Mouse (Mus musculus) T-helper 1 cell (primary cell): ENCODE measurements around the gene Zfp266.
"Not testable (repeated sequence)": the region's sequence is repeated elsewhere in the genome, so short reads cannot be mapped to it uniquely, and the experiment has no call there.

Experiments used
- in situ Hi-C: fragments of 300-600 bp; cut with MboI, MseI; formaldehyde crosslinking; loops from one replicate; pipeline ENCODE4 v1.15.1; 2025; ENCODE audit warnings: high pct_unique_total_duplicates

Zfp266 gene

GRCm38 (mm10) chr9:20521306-20521957, at the start of gene Zfp266:
Zfp266 (minus strand) TSS chr9:20521417.
- in situ Hi-C loops: no loop called here

GRCm38 (mm10) chr9:20565326-20566030, 44.3 kb upstream of the Zfp266 start:
- in situ Hi-C loops: not testable (repeated sequence)

GRCm38 (mm10) chr9:20562177-20562576, 41.0 kb upstream of the Zfp266 start:
- in situ Hi-C loops: no loop called here

DNA sequence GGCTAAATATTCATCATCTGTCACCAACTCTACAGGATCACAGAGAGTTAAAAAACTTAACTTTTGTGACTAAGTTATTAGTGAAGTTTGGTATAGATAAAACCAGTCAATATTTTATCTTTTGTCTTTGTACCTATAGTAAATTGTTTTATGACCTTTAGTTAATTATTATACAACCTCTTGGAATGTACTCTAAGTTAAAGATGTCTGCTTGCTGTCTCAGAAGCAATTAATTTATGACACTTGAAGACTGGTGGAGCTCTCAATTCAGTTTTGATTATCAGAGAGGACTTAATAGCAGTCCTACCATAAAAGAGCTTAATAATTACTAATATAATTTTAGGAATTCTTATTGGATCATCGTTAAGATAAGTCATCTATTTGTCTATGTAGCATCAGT, 31.5 kb upstream of the Zfp266 start:
- in situ Hi-C loops: no loop called here

- in situ Hi-C loops: no loop called here
Measured at GRCm38 (mm10) chr9:20551781-20552275, 30.6 kb upstream of the Zfp266 start.

DNA sequence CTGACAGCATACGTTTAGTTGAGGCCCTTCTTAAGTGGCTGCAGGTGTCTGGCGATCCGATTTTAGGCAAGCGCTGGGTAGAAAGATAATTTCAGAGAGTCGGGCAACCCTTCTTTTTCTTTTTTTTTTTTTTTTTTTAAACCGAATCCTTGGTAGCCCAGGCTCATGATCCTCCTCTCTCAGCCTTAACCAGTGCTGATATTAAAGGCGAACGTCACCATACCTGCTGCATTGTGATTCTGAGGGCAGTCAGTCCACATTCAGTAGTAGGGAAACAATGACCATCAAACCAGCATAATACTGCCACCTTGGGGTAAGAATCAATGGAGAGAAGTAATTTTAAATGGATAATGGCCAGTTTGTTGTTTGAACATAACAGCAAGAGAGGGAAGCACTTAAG, 23.9 kb upstream of the Zfp266 start:
- in situ Hi-C loops: no loop called here

GRCm38 (mm10) chr9:20544070-20544821, 23.0 kb upstream of the Zfp266 start:
- in situ Hi-C loops: no loop called here

DNA sequence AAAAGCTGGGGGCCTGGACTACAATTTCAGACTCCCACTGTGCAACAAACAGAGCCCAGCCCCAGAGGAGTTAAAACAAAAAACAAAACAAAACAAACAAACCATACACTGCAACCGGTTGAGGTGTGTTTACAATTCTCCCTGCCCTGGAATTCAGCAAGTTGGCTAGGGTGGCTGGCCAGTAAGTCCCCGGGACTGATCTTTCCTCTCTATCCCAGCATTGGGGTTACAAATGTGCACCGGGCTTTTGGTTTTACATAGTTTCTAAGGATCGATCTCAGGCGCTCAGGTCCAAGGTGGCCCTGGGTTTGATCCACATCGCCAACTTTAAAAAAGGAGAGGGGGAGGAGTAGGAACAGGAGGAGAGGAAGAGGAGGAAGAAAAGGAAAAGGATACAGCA, 22.3 kb upstream of the Zfp266 start:
- in situ Hi-C loops: no loop called here

- in situ Hi-C loops: no loop called here
Measured at GRCm38 (mm10) chr9:20536598-20536997, 15.4 kb upstream of the Zfp266 start.

DNA sequence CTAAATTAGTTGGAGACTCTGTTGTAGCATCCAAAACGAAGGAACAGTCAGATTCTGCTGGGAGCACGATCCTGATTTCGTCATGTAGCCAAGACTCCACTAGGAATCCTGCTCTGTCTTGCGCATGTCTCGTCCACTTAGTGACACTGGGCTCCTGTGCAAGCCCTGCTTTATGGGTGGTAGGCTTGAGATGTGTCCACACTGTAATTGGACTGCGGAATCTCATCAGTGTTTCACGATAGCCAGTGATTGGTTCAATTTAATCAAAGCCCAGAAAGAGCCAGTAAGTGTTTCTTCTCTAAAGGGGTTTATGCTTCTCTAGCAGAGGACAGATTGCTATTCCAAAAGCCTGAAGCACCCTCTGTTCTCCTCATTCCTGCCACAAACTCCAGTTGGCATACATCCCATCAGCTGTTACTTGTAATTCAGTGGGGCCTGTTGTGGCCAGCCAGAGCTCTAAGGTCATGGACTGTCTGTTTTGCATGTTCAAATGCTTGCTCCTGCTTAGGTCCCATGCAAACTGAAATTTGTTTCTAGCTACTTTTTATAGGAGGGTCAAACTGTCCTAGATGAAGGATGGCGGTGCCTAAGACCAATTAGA, 13.2 kb upstream of the Zfp266 start:
- in situ Hi-C loops: no loop called here

DNA sequence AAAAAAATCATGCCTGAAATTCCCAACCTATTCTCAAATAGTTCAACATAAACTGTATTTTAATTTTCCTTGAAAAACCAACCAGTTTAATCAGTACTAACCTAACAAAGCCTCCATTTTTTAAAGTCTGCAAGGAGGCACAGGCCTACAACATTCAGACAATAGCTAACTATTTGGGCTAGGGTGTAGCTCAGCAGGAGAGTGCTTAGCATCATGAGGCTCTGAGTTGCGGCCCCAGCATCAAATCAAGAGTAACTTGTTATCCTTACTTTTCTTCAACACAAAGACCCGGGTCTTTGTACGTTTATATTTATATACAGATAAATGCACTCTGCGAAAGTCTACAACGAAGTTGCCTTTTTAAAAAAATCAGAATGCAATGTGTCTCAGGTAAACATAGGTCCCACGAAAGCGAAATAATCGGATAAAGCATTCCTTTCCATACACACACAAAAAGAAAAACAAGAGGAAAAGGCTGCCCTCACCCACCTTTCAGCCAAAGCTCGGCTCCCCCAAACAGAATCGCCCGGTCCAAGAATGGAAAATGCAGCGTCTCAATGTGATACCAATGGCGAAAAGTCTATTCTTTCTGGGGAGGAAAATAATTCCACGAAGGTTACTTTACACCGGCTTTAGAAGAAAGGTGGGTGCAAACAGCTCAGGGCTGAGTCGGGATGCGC, 546 bp downstream of the Zfp266 start:
- in situ Hi-C loops: no loop called here

GRCm38 (mm10) chr9:20519949-20520348, 1.3 kb downstream of the Zfp266 start:
- in situ Hi-C loops: no loop called here

- in situ Hi-C loops: no loop called here
Measured at GRCm38 (mm10) chr9:20518708-20519107, 2.5 kb downstream of the Zfp266 start.

GRCm38 (mm10) chr9:20517727-20518126, 3.5 kb downstream of the Zfp266 start:
- in situ Hi-C loops: no loop called here

- in situ Hi-C loops: no loop called here
Measured at GRCm38 (mm10) chr9:20514016-20514415, 7.2 kb downstream of the Zfp266 start.

- in situ Hi-C loops: no loop called here
Measured at GRCm38 (mm10) chr9:20512714-20513113, 8.5 kb downstream of the Zfp266 start.

GRCm38 (mm10) chr9:20511645-20512044, 9.6 kb downstream of the Zfp266 start:
- in situ Hi-C loops: no loop called here

GRCm38 (mm10) chr9:20510346-20510745, 10.9 kb downstream of the Zfp266 start:
- in situ Hi-C loops: no loop called here

DNA sequence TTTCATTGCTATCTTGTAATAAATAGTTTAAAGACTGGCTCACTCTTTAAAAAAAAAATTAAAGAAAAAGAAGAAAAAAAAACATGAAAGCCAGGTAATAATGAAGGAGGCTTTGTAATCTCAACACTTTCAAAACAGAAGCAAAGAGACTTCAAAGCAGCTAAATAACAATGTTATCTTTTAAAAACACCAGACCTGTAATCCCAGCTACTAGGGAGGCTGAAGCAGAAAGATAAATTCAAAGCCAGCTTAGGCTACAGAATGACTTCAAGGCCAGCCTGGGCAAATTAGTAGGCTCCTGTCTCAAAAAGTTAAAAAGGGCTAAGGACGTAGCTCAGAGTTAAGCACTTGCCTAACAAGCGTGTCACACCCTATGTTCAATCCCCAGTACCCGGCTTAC, 11.5 kb downstream of the Zfp266 start:
- in situ Hi-C loops: no loop called here

DNA sequence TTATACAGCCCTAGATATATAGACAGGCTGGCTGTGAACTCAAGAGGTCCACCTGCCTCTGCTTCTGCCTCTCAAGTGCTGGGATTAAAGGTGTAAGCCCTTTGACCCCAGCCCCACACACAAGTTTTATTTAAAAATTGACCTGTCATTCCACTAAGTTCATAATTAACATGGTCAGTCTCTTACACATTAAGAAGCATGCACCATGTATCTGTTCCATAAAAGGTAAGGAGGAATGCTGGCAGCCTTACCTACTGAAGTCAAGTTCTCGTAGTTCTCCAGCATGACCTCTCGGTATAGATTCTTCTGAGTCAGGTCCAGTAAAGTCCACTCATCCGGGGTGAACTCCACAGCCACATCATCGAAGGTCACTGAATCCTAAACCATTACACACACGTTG, 16.4 kb downstream of the Zfp266 start:
- in situ Hi-C loops: no loop called here

- in situ Hi-C loops: no loop called here
Measured at GRCm38 (mm10) chr9:20493281-20493680, 27.9 kb downstream of the Zfp266 start.
